Mouse (Mus musculus) midbrain, embryonic 12.5 days (tissue): ENCODE data around the gene Gm36028. TPM values are rescaled to one million over a fixed set of nuclear protein-coding genes. Genes with fewer than 3 reads are reported as not detected.

Source experiments
- ATAC-seq: fragments of 200-750 bp; cut with Nextera tagmentation; 2 replicates; pipeline ENCODE4 v1.8.0; 2017; ENCODE audit warnings: low read depth, moderate TSS enrichment, moderate library complexity; ENCODE audit not compliant: low FRiP score
- H3K27ac ChIP-seq: fragments of 300-500 bp; sonication (generic); replicated peaks from 2 replicates; pipeline ENCODE4 v1.5.1; 2016; ENCODE audit warnings: mild to moderate bottlenecking
- H3K27me3 ChIP-seq: fragments of 300-500 bp; sonication (generic); 2 replicates; pipeline ENCODE4 v1.6.1; 2016; ENCODE audit warnings: mild to moderate bottlenecking
- H3K36me3 ChIP-seq: fragments of 300-500 bp; sonication (generic); 2 replicates; pipeline ENCODE4 v1.6.1; 2016
- H3K4me1 ChIP-seq: fragments of 300-500 bp; sonication (generic); 2 replicates; pipeline ENCODE4 v1.6.1; 2016
- H3K4me2 ChIP-seq: fragments of 300-500 bp; sonication (generic); replicated peaks from 2 replicates; pipeline ENCODE4 v1.6.1; 2016; ENCODE audit warnings: mild to moderate bottlenecking, moderate library complexity
- H3K4me3 ChIP-seq: fragments of 300-500 bp; sonication (generic); 2 replicates; pipeline ENCODE4 v1.5.1; 2016; ENCODE audit warnings: mild to moderate bottlenecking
- H3K9ac ChIP-seq: fragments of 300-500 bp; sonication (generic); replicated peaks from 2 replicates; pipeline ENCODE4 v1.6.1; 2016; ENCODE audit warnings: mild to moderate bottlenecking, moderate library complexity
- H3K9me3 ChIP-seq: fragments of 300-500 bp; sonication (generic); 2 replicates; pipeline ENCODE4 v1.6.1; 2016; ENCODE audit warnings: mild to moderate bottlenecking
- WGBS: fragments of 180-500 bp; shearing (Covaris S2); methylation state at CpG from one replicate; pipeline ENCODE4 v1.1.7; 2016; 5-methylcytosine and 5-hydroxymethylcytosine counted together
- polyA plus RNA-seq: library from polyadenylated mRNA; unstranded; fragments of >200 nt; fragmentation: Nextera tagmentation; extraction: Ambion mirVana; gene quantifications from 2 replicates; pipeline ENCODE4 v1.2.1, GENCODE M21; 2016

The Gm36028 gene
- 0.27 and 0.63 TPM in 2 replicates for polyA plus RNA-seq

DNA sequence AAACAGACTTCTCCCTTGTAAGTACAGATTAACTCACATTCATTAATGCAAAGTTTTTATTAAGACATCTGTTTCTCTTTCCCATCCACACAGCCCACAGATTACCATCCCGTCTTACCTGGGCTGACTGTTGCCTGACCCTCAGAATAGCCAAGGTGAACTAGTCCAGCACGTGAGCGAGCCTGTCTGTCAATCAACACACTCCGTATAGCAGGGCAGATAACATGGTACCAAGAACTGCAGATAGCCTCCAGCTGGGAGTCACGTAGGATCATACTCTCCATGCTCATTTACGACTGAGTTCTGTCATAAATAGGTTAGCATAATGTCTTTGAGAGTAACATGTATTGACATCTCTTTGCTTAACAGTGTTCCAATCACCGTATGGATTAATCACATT is at the start of gene Gm36028:
Gm36028 (minus strand) TSS at position 118 of the 400 bp plus-strand sequence.
- Histone ChIP-seq H3K4me3 (no peak within 1 kb of the TSS), H3K9me3 (no peaks in the 10 kb centered on the region), H3K4me2 (no peak within 1 kb of the TSS), H3K27me3 (no peaks in the 10 kb centered on the region), H3K4me1 (no peaks in the 10 kb centered on the region), H3K36me3 (no peaks in the 10 kb centered on the region), H3K27ac (no peak within 1 kb of the TSS), H3K9ac (no peak within 1 kb of the TSS)
- 87% methylated on average over 7 of the region's 7 CpGs for WGBS
- ATAC-seq: no peak

DNA sequence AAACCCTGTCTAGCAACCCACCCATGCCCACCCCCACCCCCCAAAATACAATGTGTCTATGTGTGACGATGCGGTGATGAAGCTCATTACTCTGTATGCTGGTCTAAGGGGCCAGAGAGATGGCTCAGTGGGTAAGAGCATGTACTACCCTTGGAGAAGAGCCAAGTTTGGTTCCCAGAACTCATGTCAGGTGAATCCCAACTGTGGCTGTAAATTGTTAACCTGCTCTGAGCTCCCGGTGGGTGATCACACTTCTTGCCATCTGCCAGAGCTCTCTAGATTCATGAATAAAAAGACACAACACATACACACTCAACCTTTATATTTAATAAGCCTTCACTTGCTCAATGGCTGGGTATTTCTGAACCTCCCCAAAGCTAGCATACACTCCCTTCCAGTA is 45.5 kb upstream of the Gm36028 start:
- H3K27ac ChIP-seq: no peak overlapping the region
- no peak overlapping the region for H3K4me3 ChIP-seq
- H3K9me3 ChIP-seq: 0 out of 2 replicates have a peak, but pooled peaks cover 3% of the 10 kb centered on the region
- WGBS: 96% methylated on average over 3 of the region's 3 CpGs
- H3K4me1 ChIP-seq: no peaks in the 10 kb centered on the region
- ATAC-seq: no peak
- no peaks in the 10 kb centered on the region for H3K36me3 ChIP-seq
- H3K4me2 ChIP-seq: no peak overlapping the region
- no peaks in the 10 kb centered on the region for H3K27me3 ChIP-seq
- H3K9ac ChIP-seq: no peak overlapping the region

DNA sequence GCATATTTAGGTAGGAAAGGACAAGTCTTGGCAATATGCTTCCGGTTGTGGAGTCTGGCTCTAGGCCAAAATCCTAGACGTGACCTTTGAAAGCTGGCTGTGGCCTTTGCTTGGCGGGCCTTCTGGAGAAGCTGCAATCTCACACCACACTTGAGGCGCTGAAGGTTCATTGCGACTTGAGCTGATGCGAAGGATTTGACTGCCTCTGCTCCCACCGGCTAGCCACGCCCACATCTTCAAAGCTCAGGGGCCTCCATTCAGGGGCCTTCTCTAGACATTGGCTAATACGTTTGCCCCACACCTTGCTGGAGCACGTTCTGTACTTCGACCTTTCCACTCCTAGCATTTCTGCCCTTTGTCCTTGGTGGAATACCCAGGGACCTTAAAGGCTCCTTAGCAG is 40.4 kb upstream of the Gm36028 start:
- Histone ChIP-seq H3K27me3 (no peaks in the 10 kb centered on the region), H3K36me3 (no peaks in the 10 kb centered on the region), H3K27ac (no peak overlapping the region), H3K9ac (no peak overlapping the region), H3K4me1 (no peaks in the 10 kb centered on the region), H3K4me2 (no peak overlapping the region), H3K4me3 (no peak overlapping the region), H3K9me3 (0 out of 2 replicates have a peak, but pooled peaks cover 3% of the 10 kb centered on the region)
- ATAC-seq: no peak
- WGBS: 41% methylated on average over 11 of the region's 11 CpGs

DNA sequence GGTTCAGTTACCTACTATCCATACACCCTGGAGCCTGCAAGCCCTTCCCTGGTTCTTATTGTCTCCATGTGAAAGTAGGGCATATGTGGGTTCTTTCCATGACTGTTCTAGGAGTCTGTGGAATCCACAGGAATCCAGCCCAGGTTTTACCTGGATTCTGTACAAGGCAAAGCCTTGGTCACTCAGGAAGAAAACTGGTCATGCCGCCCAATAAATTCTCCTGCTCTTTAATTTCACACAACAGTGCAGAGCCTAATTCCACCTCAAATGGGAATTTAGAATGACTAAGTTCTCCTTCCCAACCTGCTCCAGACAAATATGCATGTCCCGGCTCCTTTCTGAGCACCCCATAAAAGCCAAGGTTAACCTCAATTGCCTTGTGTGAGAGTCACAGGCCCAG is 38.4 kb upstream of the Gm36028 start:
- WGBS: 36% methylated on average over 2 of the region's 2 CpGs
- ATAC-seq: no peak
- no peaks in the 10 kb centered on the region for H3K9me3 ChIP-seq

DNA sequence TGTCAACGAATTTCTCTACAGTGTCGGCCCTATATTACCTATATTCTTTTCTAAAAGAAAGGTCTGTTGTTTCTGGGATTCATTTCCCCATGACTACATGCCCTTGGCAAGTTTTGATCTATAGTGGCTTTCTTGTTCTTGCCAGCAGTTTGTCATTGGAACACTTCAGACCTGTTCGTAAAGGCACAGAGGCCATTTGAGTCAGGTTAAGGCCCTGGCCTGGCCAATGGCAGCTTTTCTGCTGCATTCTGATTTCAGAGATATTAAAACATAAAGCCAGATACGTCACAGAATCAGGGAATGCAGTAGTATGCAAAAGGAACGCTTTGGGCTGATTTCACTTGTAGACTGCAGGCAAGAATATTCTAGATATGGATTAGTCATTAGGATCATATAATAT is 37.8 kb upstream of the Gm36028 start:
- no peaks in the 10 kb centered on the region for H3K36me3 ChIP-seq
- 89% methylated on average over 5 of the region's 5 CpGs for WGBS
- H3K4me3 ChIP-seq: no peak overlapping the region
- no peak overlapping the region for H3K9ac ChIP-seq
- H3K4me1 ChIP-seq: no peaks in the 10 kb centered on the region
- H3K9me3 ChIP-seq: no peaks in the 10 kb centered on the region
- no peak overlapping the region for H3K4me2 ChIP-seq
- no peak overlapping the region for H3K27ac ChIP-seq
- ATAC-seq: no peak
- no peaks in the 10 kb centered on the region for H3K27me3 ChIP-seq

More for the DNA sequence above, 38.4 kb upstream of the Gm36028 start:
- no peak overlapping the region for H3K4me2 ChIP-seq
- no peaks in the 10 kb centered on the region for H3K36me3 ChIP-seq
- H3K27me3 ChIP-seq: no peaks in the 10 kb centered on the region
- H3K4me1 ChIP-seq: no peaks in the 10 kb centered on the region
- no peak overlapping the region for H3K27ac ChIP-seq
- H3K4me3 ChIP-seq: no peak overlapping the region
- no peak overlapping the region for H3K9ac ChIP-seq

DNA sequence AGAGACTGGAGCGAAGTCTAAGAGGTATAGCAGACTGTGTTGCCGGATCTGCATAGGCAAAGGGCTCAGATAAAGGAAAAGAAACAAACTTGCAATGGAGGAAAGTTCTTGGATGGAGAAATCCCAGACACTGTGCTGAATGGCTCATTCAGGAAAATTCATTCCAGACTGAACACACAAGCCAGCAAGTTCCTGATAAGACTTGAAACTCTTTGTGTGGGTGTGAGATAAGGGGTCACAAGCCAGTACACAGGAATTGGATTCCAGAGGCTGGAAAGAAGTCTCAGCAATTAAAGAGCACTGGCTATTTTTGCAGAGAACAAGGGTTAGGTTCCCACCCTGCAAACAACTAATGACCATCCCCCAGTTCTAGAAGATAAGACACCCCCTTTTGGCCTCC is 33.0 kb upstream of the Gm36028 start:
- H3K4me3 ChIP-seq: no peak overlapping the region
- H3K36me3 ChIP-seq: no peaks in the 10 kb centered on the region
- H3K4me1 ChIP-seq: peaks cover 16% of the 10 kb centered on the region
- ATAC-seq: no peak
- no peaks in the 10 kb centered on the region for H3K9me3 ChIP-seq
- H3K27me3 ChIP-seq: no peaks in the 10 kb centered on the region
- H3K27ac ChIP-seq: no peak overlapping the region
- H3K4me2 ChIP-seq: no peak overlapping the region
- no peak overlapping the region for H3K9ac ChIP-seq
- 95% methylated on average over 2 of the region's 2 CpGs for WGBS

DNA sequence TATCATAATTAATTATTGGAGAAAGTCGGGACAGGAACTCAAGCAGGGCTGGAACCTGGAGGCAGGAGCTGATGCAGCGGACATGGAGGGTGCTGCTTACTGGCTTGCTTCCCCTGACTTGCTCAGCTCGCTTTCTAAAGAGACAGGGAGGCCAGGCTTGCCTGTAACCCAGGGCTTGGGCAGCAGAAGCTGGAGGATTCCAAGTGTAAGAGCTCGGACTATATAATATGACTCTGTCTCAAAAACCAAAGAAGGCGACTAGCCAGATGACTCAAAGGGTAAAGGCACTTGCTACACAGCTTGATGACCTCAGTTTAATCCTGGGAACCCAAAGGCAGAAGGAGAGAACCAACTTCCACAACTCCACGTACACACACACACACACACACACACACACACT is 32.4 kb upstream of the Gm36028 start:
- H3K4me2 ChIP-seq: no peak overlapping the region
- no peak for ATAC-seq
- no peaks in the 10 kb centered on the region for H3K36me3 ChIP-seq
- peak overlapping the region; percentile 42 for H3K27ac ChIP-seq
- H3K9me3 ChIP-seq: no peaks in the 10 kb centered on the region
- H3K9ac ChIP-seq: no peak overlapping the region
- peaks cover 16% of the 10 kb centered on the region for H3K4me1 ChIP-seq
- no peaks in the 10 kb centered on the region for H3K27me3 ChIP-seq
- WGBS: 73% methylated on average over 6 of the region's 6 CpGs
- H3K4me3 ChIP-seq: no peak overlapping the region

DNA sequence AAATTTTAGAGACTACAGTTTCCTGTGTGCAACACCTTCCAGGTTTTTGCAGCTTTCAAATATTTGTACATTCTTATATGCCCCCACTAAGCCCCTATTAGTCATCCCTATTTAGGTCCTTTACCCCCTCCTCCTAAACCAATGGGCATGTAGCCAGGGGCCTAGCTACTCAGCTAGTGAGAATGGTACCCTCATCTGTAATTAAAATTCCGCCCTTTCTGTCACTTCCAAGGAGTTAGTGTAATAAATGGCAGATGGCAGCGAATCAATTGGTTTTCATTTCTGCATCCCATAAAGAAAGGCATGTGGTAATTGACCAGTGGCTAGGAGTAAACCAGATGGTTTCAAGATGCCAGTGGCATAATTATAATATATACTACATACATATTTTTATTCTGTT is 31.7 kb upstream of the Gm36028 start:
- Histone ChIP-seq H3K4me2 (no peak overlapping the region), H3K27ac (peak overlapping the region; percentile 42), H3K9ac (no peak overlapping the region), H3K27me3 (no peaks in the 10 kb centered on the region), H3K4me3 (no peak overlapping the region), H3K9me3 (no peaks in the 10 kb centered on the region), H3K4me1 (peaks cover 16% of the 10 kb centered on the region), H3K36me3 (no peaks in the 10 kb centered on the region)
- WGBS: 58% methylated on average over 2 of the region's 2 CpGs
- 0 out of 2 replicates have a peak, but pooled peaks have one; percentile 38 for ATAC-seq

DNA sequence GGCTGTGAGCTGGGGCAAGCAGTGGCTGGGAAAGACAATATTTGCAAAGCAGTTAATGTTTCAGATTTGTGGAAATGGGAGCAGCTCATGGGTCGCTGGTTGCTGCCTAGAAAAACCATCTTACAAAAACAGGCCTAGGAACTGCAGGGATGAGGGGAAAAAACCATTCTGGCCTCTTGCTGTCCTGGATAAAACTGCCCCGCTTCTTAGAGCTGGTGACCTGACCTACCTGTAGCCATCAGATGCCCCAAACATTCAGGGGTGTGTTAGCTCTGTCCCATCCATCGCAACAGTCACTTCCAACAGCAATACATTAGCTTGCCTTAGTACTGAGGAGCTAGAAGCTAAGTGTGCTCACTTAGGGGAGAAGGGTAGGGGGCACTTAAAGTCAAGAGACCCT is 28.0 kb upstream of the Gm36028 start:
- Histone ChIP-seq H3K4me1 (peaks cover 16% of the 10 kb centered on the region), H3K27me3 (no peaks in the 10 kb centered on the region), H3K4me3 (no peak overlapping the region), H3K9ac (no peak overlapping the region), H3K4me2 (no peak overlapping the region), H3K9me3 (no peaks in the 10 kb centered on the region), H3K27ac (no peak overlapping the region), H3K36me3 (peaks cover 3% of the 10 kb centered on the region; the same call in 1 of the 2 replicates)
- 93% methylated on average over 3 of the region's 3 CpGs for WGBS
- ATAC-seq: no peak

DNA sequence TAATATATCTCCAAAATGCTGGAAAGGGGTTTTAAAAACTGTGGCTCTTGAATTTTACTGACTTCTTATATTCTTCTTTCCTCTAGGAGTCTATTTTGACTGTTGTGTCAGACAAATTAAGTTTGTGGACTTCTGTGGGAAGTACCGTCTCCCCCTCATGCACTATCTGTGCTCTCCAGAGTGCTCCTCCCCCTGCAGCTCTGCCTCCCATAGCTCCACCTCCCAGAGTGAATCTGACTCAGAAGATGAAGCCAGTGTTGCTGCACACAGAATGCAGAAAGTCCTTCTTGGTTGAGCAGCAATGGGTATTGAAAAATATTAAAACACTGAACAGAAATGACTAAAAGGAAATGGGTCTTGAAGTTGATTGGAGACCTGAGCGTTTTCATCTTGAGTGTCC is 20.2 kb upstream of the Gm36028 start:
- H3K4me3 ChIP-seq: no peak overlapping the region
- H3K27ac ChIP-seq: no peak overlapping the region
- no peak overlapping the region for H3K4me2 ChIP-seq
- no peaks in the 10 kb centered on the region for H3K9me3 ChIP-seq
- H3K27me3 ChIP-seq: no peaks in the 10 kb centered on the region
- 98% methylated on average over 2 of the region's 2 CpGs for WGBS
- H3K4me1 ChIP-seq: no peaks in the 10 kb centered on the region
- no peak overlapping the region for H3K9ac ChIP-seq
- no peak for ATAC-seq
- H3K36me3 ChIP-seq: peaks cover 66% of the 10 kb centered on the region

DNA sequence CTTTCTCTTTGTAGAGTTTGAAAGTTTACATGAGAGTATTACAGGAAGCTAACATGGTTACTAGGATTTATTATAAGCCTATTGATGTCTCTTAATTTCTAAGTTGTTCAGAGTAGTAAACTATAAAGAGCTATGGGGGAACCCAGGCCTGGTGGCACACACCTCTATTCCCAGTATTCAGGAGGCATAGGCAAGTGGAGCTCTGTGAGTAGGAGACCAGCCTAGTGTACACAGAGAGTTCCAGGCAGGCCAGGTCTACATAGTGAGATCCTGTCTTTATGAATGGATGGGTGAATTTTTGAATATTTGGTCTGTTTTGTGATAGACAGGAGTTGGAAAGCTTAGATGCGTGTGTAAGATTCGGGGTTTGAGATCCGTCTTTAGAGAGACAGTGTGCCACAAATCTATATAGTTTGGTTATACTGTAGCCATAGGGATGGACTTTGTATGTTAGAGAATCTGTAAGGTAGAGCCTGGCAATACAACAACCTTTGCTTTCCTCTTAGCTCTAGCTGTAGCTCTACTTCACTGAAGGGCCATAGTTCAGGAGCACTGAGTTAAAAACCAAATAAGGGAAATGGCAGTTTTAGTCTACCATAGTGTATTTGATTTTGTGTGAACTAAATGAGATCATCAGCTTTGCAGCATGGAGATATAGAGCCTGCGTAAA is 18.9 kb upstream of the Gm36028 start:
- H3K9me3 ChIP-seq: no peaks in the 10 kb centered on the region
- H3K4me2 ChIP-seq: no peak overlapping the region
- ATAC-seq: no peak
- H3K27ac ChIP-seq: no peak overlapping the region
- no peaks in the 10 kb centered on the region for H3K4me1 ChIP-seq
- no peaks in the 10 kb centered on the region for H3K27me3 ChIP-seq
- H3K4me3 ChIP-seq: no peak overlapping the region
- no peak overlapping the region for H3K9ac ChIP-seq
- WGBS: 97% methylated on average over 4 of the region's 4 CpGs
- H3K36me3 ChIP-seq: peaks cover 66% of the 10 kb centered on the region

DNA sequence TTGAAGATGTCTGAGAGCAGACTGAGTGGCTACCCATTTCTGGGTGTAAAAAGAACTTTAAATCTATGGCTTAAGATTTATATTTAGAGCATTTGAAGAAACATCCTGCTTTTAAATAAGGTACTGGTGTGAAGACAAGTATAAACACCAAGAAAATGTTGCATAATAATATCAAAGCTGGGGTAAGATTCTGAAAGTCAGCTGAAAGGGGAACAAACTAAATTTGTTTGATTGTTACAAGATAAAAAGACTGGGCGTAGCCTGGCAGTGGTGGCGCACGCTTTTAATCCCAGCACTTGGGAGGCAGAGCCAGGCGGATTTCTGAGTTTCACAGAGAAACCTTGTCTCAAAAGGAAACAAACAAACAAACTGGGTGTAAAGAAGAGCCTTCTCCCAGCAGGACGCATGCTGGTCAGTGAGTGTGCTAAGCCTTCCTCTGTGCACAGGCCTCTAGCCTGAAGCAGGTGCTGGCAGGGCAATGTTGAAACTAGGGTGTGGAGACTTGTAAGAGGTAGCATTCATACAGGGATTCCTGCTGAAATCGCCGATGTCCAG is 18.1 kb upstream of the Gm36028 start:
- Histone ChIP-seq H3K27ac (no peak overlapping the region), H3K4me3 (no peak overlapping the region), H3K27me3 (no peaks in the 10 kb centered on the region), H3K4me2 (no peak overlapping the region), H3K9me3 (no peaks in the 10 kb centered on the region), H3K9ac (no peak overlapping the region), H3K4me1 (peaks cover 3% of the 10 kb centered on the region; the same call in 1 of the 2 replicates), H3K36me3 (peaks cover 64% of the 10 kb centered on the region)
- no peak for ATAC-seq
- WGBS: 87% methylated on average over 7 of the region's 7 CpGs
